Mouse (Mus musculus) megakaryocyte, embryonic 14.5 days (primary cell): ENCODE results near the gene 1700025F22Rik. TPM values are rescaled to one million over a fixed set of nuclear protein-coding genes. Genes with fewer than 3 reads are reported as not detected.
"Not testable (repeated sequence)": the region's sequence is repeated elsewhere in the genome, so short reads cannot be mapped to it uniquely, and the experiment has no call there.

Experiments used
- H3K27me3 ChIP-seq: replicated peaks from 2 replicates; pipeline ENCODE3; 2012; ENCODE audit warnings: inconsistent platforms
- H3K36me3 ChIP-seq: replicated peaks from 2 replicates; pipeline ENCODE3; 2012; ENCODE audit warnings: low read length, inconsistent platforms, mixed read lengths
- H3K4me1 ChIP-seq: 2 replicates; pipeline ENCODE4 v1.6.1; 2012; ENCODE audit warnings: inconsistent platforms
- H3K4me3 ChIP-seq: replicated peaks from 2 replicates; pipeline ENCODE3; 2012; ENCODE audit warnings: moderate library complexity, mild to moderate bottlenecking, inconsistent platforms
- H3K9me3 ChIP-seq: 2 replicates; pipeline ENCODE4 v1.6.1; 2012; ENCODE audit warnings: inconsistent platforms
- FLI1 ChIP-seq: IDR thresholded peaks from 2 replicates; pipeline ENCODE4 v1.6.1; 2012; ENCODE audit warnings: low read length, inconsistent platforms, mixed read lengths
- GATA1 ChIP-seq: IDR thresholded peaks from 3 replicates; pipeline ENCODE4 v1.6.1; 2012; ENCODE audit warnings: mixed read lengths, low read length, inconsistent platforms, borderline replicate concordance
- polyA plus RNA-seq: library from polyadenylated mRNA; stranded (reverse); fragments of >175 nt; gene quantifications from 2 replicates; pipeline ENCODE4 v1.2.3, GENCODE M21; 2012; ENCODE audit warnings: low replicate concordance; ENCODE audit not compliant: insufficient read depth

The 1700025F22Rik gene
- polyA plus RNA-seq = not detected in 2 replicates

GRCm38 (mm10) chr19:11165172-11165571 is at the start of gene 1700025F22Rik:
Gene 1700025F22Rik, minus strand, starts transcription at chr19:11165320.
- peaks cover 4% of the 10 kb centered on the region for H3K27me3 ChIP-seq
- H3K9me3 ChIP-seq = no peaks in the 10 kb centered on the region
- H3K4me3 ChIP-seq = no peak within 1 kb of the TSS
- H3K36me3 ChIP-seq = no peaks in the 10 kb centered on the region
- H3K4me1 ChIP-seq = no peaks in the 10 kb centered on the region
- TF ChIP-seq GATA1 (no peak), FLI1 (no peak)

- TF ChIP-seq FLI1 = no peak
- no peak for TF ChIP-seq GATA1
Observed at GRCm38 (mm10) chr19:11196546-11196945, 31.4 kb upstream of the 1700025F22Rik start, which contains the start of gene Ms4a13. Gene Ms4a13, minus strand, starts transcription at chr19:11196737.

GRCm38 (mm10) chr19:11192552-11192951 is 27.4 kb upstream of the 1700025F22Rik start:
- H3K4me3 ChIP-seq = no peak overlapping the region
- no peaks in the 10 kb centered on the region for H3K36me3 ChIP-seq
- peaks cover 3% of the 10 kb centered on the region; the same call in 1 of the 2 replicates for H3K4me1 ChIP-seq
- TF ChIP-seq FLI1 = no peak
- TF ChIP-seq GATA1 = no peak
- no peaks in the 10 kb centered on the region for H3K9me3 ChIP-seq
- H3K27me3 ChIP-seq = no peaks in the 10 kb centered on the region

More at GRCm38 (mm10) chr19:11196546-11196945, 31.4 kb upstream of the 1700025F22Rik start, which contains the start of gene Ms4a13:
- Histone ChIP-seq H3K27me3 (no peaks in the 10 kb centered on the region), H3K4me3 (no peak within 1 kb of the TSS), H3K4me1 (peaks cover 3% of the 10 kb centered on the region; the same call in 1 of the 2 replicates), H3K36me3 (no peaks in the 10 kb centered on the region), H3K9me3 (no peaks in the 10 kb centered on the region)

- Histone ChIP-seq H3K4me1 (no peaks in the 10 kb centered on the region), H3K9me3 (no peaks in the 10 kb centered on the region), H3K4me3 (no peak overlapping the region), H3K36me3 (no peaks in the 10 kb centered on the region), H3K27me3 (no peaks in the 10 kb centered on the region)
- TF ChIP-seq FLI1 (no peak), GATA1 (no peak)
Observed at GRCm38 (mm10) chr19:11184121-11184520, 19.0 kb upstream of the 1700025F22Rik start.

DNA sequence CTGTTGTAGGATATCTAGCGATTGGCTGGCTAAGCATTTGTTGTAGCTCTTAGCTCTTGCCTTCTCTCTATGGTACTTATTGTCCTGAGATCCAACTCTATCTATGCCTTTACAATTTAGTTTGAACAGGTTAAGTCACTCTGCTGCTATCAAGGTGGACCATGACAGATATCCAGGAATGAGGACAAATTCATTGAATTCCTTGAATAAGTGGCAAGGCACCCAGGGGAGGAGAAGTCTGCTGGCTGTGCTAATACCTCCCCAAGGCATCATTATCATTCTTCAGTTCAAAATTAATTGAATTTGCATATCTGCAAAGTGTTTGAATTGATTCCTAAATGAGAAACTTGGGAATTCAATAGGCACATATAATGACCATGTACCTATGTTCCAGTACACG is 12.3 kb upstream of the 1700025F22Rik start:
- no peaks in the 10 kb centered on the region for H3K27me3 ChIP-seq
- TF ChIP-seq FLI1 (no peak), GATA1 (no peak)

DNA sequence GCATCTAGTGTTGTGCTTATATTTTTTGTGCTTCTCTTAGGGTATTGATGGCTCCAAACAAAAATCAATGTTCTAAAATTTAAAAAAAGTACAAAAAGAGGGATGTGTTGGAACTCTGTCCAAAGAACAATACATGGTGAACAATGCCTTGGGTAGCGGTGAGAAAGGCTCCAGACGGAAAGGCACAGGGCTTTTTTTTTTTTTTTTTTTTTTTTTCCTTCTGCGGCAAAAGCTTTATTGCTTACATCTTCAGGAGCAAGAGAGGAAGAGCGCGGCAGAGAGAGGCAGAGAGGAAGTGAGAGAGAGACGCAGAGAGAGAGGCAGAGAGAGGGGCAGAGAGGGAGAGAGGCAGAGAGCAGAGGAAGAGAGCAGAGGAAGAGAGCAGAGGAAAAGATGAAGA is 7.2 kb downstream of the 1700025F22Rik start:
- H3K4me3 ChIP-seq, H3K36me3 ChIP-seq, H3K27me3 ChIP-seq, H3K4me1 ChIP-seq, H3K9me3 ChIP-seq: not testable (repeated sequence)

More for the DNA sequence above, 12.3 kb upstream of the 1700025F22Rik start:
- no peaks in the 10 kb centered on the region for H3K9me3 ChIP-seq
- H3K4me3 ChIP-seq = no peak overlapping the region
- H3K36me3 ChIP-seq = no peaks in the 10 kb centered on the region
- no peaks in the 10 kb centered on the region for H3K4me1 ChIP-seq

- Histone ChIP-seq H3K27me3 (peaks cover 3% of the 10 kb centered on the region), H3K4me1 (no peaks in the 10 kb centered on the region), H3K36me3 (no peaks in the 10 kb centered on the region), H3K9me3 (no peaks in the 10 kb centered on the region), H3K4me3 (no peak overlapping the region)
- TF ChIP-seq GATA1 (no peak), FLI1 (no peak)
Observed at GRCm38 (mm10) chr19:11135336-11135735, 29.8 kb downstream of the 1700025F22Rik start.

DNA sequence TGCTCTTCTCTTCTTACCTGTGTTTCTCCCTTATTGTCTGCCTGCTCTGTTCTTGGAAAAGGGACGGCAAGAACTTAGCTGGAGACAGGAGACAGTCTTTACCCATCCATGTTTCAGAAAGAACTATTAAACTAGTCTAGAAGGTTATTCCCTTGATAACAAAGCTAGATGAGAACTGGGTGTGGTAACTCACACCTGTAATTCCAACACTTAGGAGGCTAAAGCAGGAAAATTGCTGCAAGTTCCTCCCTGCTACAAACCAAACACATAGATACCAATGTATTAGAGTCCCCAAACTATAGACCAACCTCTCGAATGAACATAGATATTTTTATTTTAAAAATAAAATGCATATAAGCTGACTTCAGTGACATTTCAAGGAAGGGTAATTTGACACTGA is 30.3 kb downstream of the 1700025F22Rik start:
- Histone ChIP-seq H3K4me3 (no peak overlapping the region), H3K4me1 (no peaks in the 10 kb centered on the region), H3K27me3 (peaks cover 3% of the 10 kb centered on the region), H3K36me3 (no peaks in the 10 kb centered on the region), H3K9me3 (no peaks in the 10 kb centered on the region)
- no peak for TF ChIP-seq GATA1
- no peak for TF ChIP-seq FLI1

DNA sequence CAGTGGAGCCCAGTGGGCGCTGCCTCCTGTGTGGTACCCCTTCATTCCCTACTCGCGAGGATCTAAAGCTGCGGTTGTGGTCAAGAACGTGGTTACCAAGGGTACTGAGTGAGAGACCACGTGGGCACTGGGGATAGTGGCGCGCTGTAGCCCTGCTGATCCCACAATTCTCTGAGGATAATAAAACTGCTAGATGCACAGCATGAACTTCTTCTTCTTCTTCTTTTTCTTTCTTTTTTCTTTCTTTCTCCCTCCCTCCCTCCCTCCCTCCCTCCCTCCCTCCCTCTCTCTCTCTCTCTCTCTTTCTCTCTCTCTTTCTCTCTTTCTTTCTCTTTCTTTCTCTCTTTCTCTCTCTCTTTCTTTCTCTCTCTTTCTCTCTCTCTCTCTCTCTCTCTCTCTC is 34.3 kb downstream of the 1700025F22Rik start, which contains the start of gene 1700017D01Rik:
Gene 1700017D01Rik (minus strand): TSS at position 101 of the 400 bp plus-strand sequence.
- not testable (repeated sequence) for H3K4me3 ChIP-seq, H3K9me3 ChIP-seq, H3K36me3 ChIP-seq, H3K4me1 ChIP-seq, H3K27me3 ChIP-seq

DNA sequence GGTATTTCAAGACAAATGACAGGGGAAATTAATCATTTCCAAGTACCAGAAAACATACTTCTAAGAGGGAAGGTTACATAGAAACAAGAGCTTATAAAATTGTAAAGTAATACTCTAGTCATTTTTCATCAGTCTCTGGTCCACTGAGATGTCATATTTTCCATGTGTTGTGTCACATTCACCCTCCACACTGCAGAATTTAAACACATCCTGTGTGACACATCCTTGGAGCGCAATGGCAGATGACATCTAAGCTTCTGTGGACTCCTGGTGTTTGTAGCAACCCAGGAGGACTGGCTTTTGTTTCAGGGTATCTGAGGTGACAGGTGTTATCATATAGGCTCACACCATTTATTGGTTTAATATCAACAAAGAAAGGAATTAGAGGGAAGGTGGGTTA is 35.4 kb downstream of the 1700025F22Rik start:
- H3K4me1 ChIP-seq = no peaks in the 10 kb centered on the region
- no peaks in the 10 kb centered on the region for H3K36me3 ChIP-seq
- peaks cover 3% of the 10 kb centered on the region for H3K27me3 ChIP-seq
- H3K9me3 ChIP-seq = no peaks in the 10 kb centered on the region
- no peak overlapping the region for H3K4me3 ChIP-seq
- TF ChIP-seq FLI1 (no peak), GATA1 (no peak)

GRCm38 (mm10) chr19:11121016-11121420 is 44.1 kb downstream of the 1700025F22Rik start:
- not testable (repeated sequence) for H3K27me3 ChIP-seq, H3K4me1 ChIP-seq, H3K9me3 ChIP-seq, H3K36me3 ChIP-seq
- H3K4me3 ChIP-seq = peak overlapping the region; percentile 89
